Mouse (Mus musculus) ES-CJ7 (cell line): Measurements from ENCODE around the gene Reg3a.
A peak's percentile ranks its signal among the peaks of the same experiment; 100 is the strongest.
"Not testable (repeated sequence)": the region's sequence is repeated elsewhere in the genome, so short reads cannot be mapped to it uniquely, and the experiment has no call there.

Experiments
- DNase-seq: peaks from one replicate; pipeline ENCODE4 v3.0.0; 2011; ENCODE audit warnings: low read depth, low spot score

Reg3a gene

DNA sequence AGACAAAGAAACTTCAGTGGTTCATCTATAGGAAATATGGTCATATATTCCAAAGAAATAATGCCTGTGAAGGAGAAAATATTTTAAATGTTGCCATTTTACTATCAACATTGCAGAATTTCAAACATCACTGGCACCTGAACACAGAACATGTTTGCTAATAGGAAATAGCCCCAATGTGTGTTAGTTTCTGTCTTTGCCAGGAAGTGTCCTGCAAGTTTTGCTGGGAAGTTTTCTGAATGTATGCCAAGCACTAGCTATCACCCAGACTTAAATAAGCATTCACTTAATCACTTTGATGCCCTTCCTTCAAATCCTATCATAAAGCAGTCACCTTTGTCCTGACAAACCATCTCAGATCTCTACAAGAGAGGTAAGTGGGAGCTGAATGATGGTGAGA is at the start of gene Reg3a:
Gene Reg3a (plus strand): TSS at position 301 of the 400 bp plus-strand sequence.
- DNase-seq = no peak

DNA sequence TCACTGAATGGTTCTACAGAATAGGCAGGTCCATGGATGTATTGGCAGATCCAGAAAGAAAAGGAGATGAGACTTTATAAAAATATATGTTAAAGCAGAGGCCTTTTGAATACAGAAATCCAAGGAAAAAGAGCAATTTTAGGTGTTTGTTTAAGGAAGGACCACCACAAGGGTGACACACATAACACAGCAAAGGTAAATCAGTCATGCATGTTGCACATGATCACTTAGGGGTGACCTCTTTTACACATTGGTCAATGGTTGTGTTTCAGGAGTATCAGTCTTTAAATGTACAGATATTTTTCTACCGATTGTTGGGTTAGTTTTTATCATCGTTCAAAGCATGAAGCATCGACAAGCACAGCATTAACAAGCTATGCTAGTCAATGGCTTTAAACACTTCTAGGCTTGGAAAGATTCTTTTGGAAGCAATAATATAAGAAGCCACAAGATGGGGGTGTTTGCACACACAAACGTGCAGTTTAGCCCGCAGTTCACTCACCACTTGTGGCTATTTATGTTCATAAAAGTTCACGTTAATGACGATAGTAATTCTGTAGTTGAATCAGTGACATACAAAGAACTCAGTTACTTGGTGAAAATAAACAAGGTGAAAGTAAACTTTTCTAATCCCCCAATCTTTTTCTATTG is 48.5 kb upstream of the Reg3a start:
- DNase-seq = peak; percentile 21

DNA sequence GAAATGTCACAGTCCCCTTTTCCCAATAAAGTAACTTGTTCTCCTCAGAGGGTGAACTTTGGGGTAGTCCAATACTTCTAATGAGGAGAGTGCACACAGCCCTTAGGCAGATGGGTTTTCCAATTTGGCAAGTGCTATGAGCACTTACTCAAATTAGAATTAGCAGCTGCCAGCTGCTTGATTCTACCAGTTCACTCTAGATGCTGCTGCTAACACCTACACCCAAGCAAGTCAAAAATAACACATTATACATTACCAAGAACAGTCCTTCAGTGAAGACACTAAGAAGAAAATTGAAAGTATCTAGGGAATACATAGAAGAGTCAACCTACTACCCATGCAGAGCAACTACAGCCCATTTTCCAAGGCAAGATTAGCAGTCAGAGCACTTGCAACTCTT is 40.2 kb upstream of the Reg3a start:
- no peak for DNase-seq

DNA sequence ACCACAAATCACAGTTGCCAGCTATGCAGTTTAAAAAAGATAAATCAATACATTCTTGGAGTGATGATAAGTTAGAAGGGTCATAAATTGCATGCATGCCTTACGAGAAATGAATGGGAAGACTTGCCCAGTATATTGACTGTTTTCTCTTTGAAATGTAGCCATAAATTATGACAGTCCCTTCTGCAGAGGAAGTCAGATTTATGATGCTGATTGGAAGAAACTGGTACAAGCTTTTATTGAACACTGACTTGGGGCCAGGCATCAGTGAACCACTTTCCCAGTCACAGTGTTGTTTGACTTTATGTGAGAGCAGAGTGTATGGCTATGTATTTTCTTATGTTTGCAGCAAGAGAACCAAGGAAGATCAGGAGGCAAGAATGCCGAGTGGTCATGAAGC is 38.8 kb upstream of the Reg3a start:
- no peak for DNase-seq

DNA sequence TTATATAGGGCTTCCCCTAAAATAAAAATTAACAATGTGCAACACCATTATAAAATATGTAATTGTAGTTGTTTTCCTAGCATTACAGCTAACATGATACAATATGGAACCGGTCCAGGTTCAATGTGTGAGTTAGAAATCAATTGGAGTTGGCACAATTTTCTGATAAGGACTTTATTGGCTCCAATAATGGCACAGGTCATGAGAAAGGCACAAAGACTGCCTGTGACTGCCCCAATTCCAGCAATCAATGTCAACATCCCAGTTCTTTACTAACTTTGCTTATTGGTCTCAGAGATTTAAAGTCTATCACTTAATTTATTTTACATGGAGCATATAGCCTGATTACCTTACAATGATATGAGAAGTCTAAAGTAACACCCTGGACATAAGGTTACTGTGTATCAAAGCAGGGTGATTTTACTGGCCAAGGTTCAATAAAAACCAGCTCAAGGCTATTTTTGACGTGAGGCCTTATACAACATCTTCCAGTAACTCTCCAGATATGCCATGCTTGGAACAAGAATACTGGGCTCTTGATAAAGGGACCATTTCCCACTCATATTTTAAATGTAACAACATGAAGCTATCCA is 18.4 kb upstream of the Reg3a start:
- no peak for DNase-seq

DNA sequence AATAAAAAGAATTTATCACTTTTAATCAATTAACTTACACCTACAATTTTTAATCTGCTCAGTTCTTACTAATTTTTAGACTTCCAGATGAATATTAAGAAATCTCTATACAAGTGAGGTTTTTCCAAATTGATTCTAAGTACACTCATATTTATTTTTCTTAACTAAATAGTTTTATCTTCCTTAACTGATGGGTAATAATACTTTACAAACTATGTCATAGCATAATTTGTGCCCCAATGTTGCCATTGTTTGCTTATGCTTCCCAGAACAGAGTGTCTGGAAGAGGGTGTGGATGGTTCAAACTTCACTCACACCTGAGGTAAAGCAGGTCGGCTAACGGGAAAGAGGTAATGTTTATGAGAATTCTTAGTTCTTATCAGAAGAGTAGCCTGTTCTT is 10.2 kb upstream of the Reg3a start, which contains the start of gene Reg3b:
Gene Reg3b (plus strand): TSS at position 301 of the 400 bp plus-strand sequence.
- no peak for DNase-seq

DNA sequence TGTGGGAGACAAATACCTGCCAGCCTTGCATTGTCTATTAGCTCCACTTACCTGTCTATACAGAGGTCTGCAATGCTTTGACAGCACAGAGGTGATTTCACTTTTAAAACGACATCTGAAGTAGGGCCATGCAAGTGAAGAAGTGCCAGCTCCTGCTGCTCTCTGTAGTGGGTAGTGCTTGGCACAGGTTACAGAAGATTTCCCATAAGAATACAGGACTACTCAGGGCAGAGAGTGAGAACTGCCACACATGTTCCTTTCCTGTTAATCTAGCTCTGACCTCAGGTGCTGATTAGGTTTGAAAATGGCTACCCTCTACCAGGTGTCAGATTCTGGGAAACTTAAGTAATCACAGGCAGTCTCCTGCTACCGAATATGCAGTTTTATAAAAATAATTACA is 1.7 kb upstream of the Reg3a start, which contains the start of gene Reg3d:
Gene Reg3d (minus strand): TSS at position 101 of the 400 bp plus-strand sequence.
- no peak for DNase-seq

DNA sequence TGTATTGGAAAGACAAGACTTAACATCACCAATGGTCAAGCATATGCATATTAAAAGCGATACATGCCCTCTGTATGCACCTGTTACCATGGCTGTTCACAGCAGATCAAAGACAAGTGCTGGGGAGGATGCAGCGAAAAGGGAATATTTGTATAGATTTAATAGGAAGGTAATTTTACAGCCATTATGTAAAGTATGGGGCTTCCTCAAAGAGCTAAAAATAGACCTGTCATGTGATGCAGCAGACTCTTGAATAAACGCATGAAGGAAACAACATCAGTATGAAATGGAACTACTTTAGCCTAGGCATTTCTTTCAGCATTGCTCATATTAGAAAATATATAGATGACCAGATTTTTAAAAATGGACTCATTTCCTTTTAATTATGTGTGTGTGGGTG is 5.1 kb downstream of the Reg3a start:
- no peak for DNase-seq

DNA sequence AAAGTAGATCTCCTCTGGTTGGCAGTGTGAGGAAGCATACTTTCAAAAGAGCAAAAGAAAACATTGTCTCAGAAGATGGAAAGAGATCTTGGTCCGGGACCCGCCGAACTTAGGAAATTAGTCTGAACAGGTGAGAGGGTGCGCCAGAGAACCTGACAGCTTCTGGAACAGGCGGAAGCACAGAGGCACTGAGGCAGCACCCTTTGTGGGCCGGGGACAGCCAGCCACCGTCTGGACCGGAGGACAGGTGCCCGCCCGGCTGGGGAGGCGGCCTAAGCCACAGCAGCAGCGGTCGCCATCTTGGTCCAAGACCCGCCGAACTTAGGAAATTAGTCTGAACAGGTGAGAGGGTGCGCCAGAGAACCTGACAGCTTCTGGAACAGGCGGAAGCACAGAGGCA is 14.8 kb downstream of the Reg3a start, which contains the start of gene Reg2:
Gene Reg2 (plus strand): TSS at position 301 of the 400 bp plus-strand sequence.
- DNase-seq = not testable (repeated sequence)

DNA sequence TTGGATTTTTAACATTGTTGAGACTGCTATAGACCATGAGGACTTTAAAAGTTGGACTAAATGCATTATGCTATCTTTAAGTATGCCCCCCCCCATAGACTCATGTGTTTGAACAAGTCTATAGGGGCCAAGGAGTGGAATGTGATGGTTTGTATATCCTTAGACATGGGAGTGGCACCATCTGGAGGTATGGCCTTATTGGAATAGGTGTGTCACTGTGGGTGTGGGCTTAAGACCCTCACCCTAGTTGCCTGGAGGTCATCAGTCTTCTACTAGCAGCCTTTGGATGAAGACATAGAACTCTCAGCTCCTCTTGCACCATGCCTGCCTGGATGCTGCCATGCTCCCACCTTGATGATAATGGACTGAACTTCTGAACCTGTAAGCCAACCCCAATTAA is 41.9 kb downstream of the Reg3a start, which contains the start of gene Reg1:
Gene Reg1 (plus strand): TSS at position 301 of the 400 bp plus-strand sequence.
- not testable (repeated sequence) for DNase-seq

DNA sequence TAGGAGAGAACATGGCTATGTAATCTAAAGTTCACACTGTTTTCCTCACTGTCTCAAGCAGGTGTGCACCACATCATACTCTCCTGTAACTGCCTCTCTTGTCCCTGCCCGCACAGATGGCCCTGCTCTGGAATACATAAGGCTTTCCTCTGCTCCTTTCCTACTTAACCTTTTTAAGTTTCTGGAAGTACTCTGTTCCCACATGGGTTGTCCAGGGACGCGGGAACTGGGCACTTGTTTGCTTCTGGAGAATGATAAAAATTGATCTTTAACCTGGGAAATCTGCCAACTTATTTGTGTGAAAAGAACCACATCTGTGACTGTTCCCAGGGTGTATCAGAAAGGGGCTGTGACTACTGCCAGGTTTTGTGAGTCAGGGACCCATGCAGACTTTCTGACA is 45.0 kb downstream of the Reg3a start:
- no peak for DNase-seq
